Mouse (Mus musculus) MEL (cell line): ENCODE measurements around the gene Farp2. TPM values are rescaled to one million over a fixed set of nuclear protein-coding genes. Genes with fewer than 3 reads are reported as not detected.
A peak's percentile ranks its signal among the peaks of the same experiment; 100 is the strongest.

Source experiments
- DNase-seq: peaks from one replicate; pipeline ENCODE4 v3.0.0; 2011; ENCODE audit warnings: low read depth, low spot score
- H3K27ac ChIP-seq: 2 replicates; pipeline ENCODE4 v1.5.1; 2012; ENCODE audit warnings: low read depth, mild to moderate bottlenecking, control low read depth, low read length, moderate library complexity; ENCODE audit not compliant: control insufficient read depth
- H3K27me3 ChIP-seq, 2 experiments: fragments of 150-350 bp in 1 of 2; sonication (generic) in 1 of 2; 2 replicates each; pipeline ENCODE4 v1.6.1; 2012; ENCODE audit warnings: low read length in 2 of 2, mild to moderate bottlenecking in 2 of 2, improper control_type of control experiment in 1 of 2, moderate library complexity in 1 of 2; ENCODE audit not compliant: insufficient read depth in 2 of 2, control insufficient read depth in 1 of 2
- H3K36me3 ChIP-seq, 2 experiments: 2 replicates each; pipeline ENCODE4 v1.6.1; 2012 to 2014; ENCODE audit warnings: low read length in 2 of 2, improper control_type of control experiment in 1 of 2, inconsistent platforms in 1 of 2, mild to moderate bottlenecking in 1 of 2; ENCODE audit not compliant: insufficient read depth in 2 of 2, control insufficient read depth in 1 of 2
- H3K4me1 ChIP-seq, 2 experiments: fragments of 150-350 bp in 1 of 2; sonication (generic) in 1 of 2; 2 replicates each; pipeline ENCODE4 v1.6.1; 2012; ENCODE audit warnings: low read length in 2 of 2, improper control_type of control experiment in 1 of 2, mild to moderate bottlenecking in 1 of 2; ENCODE audit not compliant: insufficient read depth in 2 of 2, control insufficient read depth in 1 of 2
- H3K4me3 ChIP-seq, 2 experiments: fragments of 150-350 bp in 1 of 2; sonication (generic) in 1 of 2; 2 replicates each; pipeline ENCODE4 v1.5.1; 2012; ENCODE audit warnings: low read depth in 2 of 2, low read length in 2 of 2, mild to moderate bottlenecking in 2 of 2, moderate library complexity in 2 of 2, control low read depth in 1 of 2, improper control_type of control experiment in 1 of 2; ENCODE audit not compliant: control insufficient read depth in 1 of 2, insufficient read depth in 1 of 2
- H3K79me2 ChIP-seq: 2 replicates; pipeline ENCODE4 v1.6.1; 2012; ENCODE audit warnings: mild to moderate bottlenecking, low read length, moderate library complexity; ENCODE audit not compliant: control insufficient read depth, poor library complexity, insufficient read depth
- H3K9ac ChIP-seq: 2 replicates; pipeline ENCODE4 v1.6.1; 2012; ENCODE audit warnings: low read depth, mild to moderate bottlenecking, control low read depth, low read length, moderate library complexity; ENCODE audit not compliant: control insufficient read depth, poor library complexity, severe bottlenecking
- H3K9me3 ChIP-seq: fragments of 150-350 bp; sonication (generic); replicated peaks from 2 replicates; pipeline ENCODE4 v1.6.1; 2012; ENCODE audit warnings: mild to moderate bottlenecking, low read length, improper control_type of control experiment, moderate library complexity; ENCODE audit not compliant: insufficient read depth
- CHD2 ChIP-seq: IDR thresholded peaks from 2 replicates; pipeline ENCODE4 v1.6.1; 2011; ENCODE audit warnings: low read length, improper control_type of control experiment
- CTCF ChIP-seq, 3 experiments: IDR thresholded peaks in 2 of 3; conservative IDR thresholded peaks in 1 of 3; 2 replicates each; pipeline ENCODE4 v1.5.1; 2011 to 2012; ENCODE audit warnings: low read length in 3 of 3, low read depth in 2 of 3, mild to moderate bottlenecking in 2 of 3, improper control_type of control experiment in 1 of 3, inconsistent platforms in 1 of 3, mixed read lengths in 1 of 3, moderate library complexity in 1 of 3; ENCODE audit not compliant: control insufficient read depth in 1 of 3, insufficient read depth in 1 of 3, poor library complexity in 1 of 3, severe bottlenecking in 1 of 3
- E2F4 ChIP-seq: IDR thresholded peaks from 2 replicates; pipeline ENCODE4 v1.6.1; 2011; ENCODE audit warnings: low read depth, low read length, improper control_type of control experiment, borderline replicate concordance
- ELF1 ChIP-seq: IDR thresholded peaks from 2 replicates; pipeline ENCODE4 v1.6.1; 2014; ENCODE audit warnings: low read depth, mild to moderate bottlenecking, inconsistent platforms, low read length, improper control_type of control experiment, moderate library complexity
- ETS1 ChIP-seq: IDR thresholded peaks from 2 replicates; pipeline ENCODE4 v1.6.1; 2012; ENCODE audit warnings: low read depth, mild to moderate bottlenecking, inconsistent platforms, low read length, improper control_type of control experiment, moderate library complexity
- GATA1 ChIP-seq: IDR thresholded peaks from 2 replicates; pipeline ENCODE4 v1.6.1; 2011; ENCODE audit warnings: low read depth, low read length, improper control_type of control experiment
- JUND ChIP-seq: IDR thresholded peaks from 2 replicates; pipeline ENCODE4 v1.6.1; 2011; ENCODE audit warnings: low read depth, mild to moderate bottlenecking, improper control_type of control experiment, low read length
- KAT2A ChIP-seq: conservative IDR thresholded peaks from 2 replicates; pipeline ENCODE4 v1.6.1; 2012; ENCODE audit warnings: low read depth, low read length, improper control_type of control experiment, inconsistent platforms
- MAFK ChIP-seq: IDR thresholded peaks from 2 replicates; pipeline ENCODE4 v1.6.1; 2011; ENCODE audit warnings: low read depth, mild to moderate bottlenecking, low read length, improper control_type of control experiment, borderline replicate concordance
- MEF2A ChIP-seq: IDR thresholded peaks from 2 replicates; pipeline ENCODE4 v1.6.1; 2014; ENCODE audit warnings: low read depth, mild to moderate bottlenecking, inconsistent platforms, low read length, improper control_type of control experiment; ENCODE audit not compliant: poor library complexity, insufficient replicate concordance, severe bottlenecking; ENCODE audit errors: extremely low read depth
- MYC ChIP-seq: IDR thresholded peaks from 2 replicates; pipeline ENCODE4 v1.6.1; 2011; ENCODE audit warnings: low read depth, mild to moderate bottlenecking, low read length, improper control_type of control experiment, moderate library complexity
- RAD21 ChIP-seq: IDR thresholded peaks from 2 replicates; pipeline ENCODE4 v1.6.1; 2011; ENCODE audit warnings: mild to moderate bottlenecking, low read depth, low read length, improper control_type of control experiment
- RCOR1 ChIP-seq: IDR thresholded peaks from 2 replicates; pipeline ENCODE4 v1.6.1; 2012; ENCODE audit warnings: low read depth, mild to moderate bottlenecking, inconsistent platforms, low read length, improper control_type of control experiment
- SIN3A ChIP-seq: IDR thresholded peaks from 2 replicates; pipeline ENCODE4 v1.6.1; 2012; ENCODE audit warnings: low read length, improper control_type of control experiment, inconsistent platforms
- SMC3 ChIP-seq: IDR thresholded peaks from 2 replicates; pipeline ENCODE4 v1.6.1; 2011; ENCODE audit warnings: low read depth, low read length, improper control_type of control experiment
- TBP ChIP-seq: IDR thresholded peaks from 2 replicates; pipeline ENCODE4 v1.8.0; 2011; ENCODE audit warnings: low read depth, low read length, improper control_type of control experiment
- USF1 ChIP-seq: IDR thresholded peaks from 2 replicates; pipeline ENCODE4 v1.6.1; 2014; ENCODE audit warnings: low read depth, mild to moderate bottlenecking, inconsistent platforms, low read length, improper control_type of control experiment, moderate library complexity
- USF2 ChIP-seq, 2 experiments: IDR thresholded peaks; 2 replicates each; pipeline ENCODE4 v1.6.1; 2011 to 2012; ENCODE audit warnings: improper control_type of control experiment in 2 of 2, low read length in 2 of 2, borderline replicate concordance in 1 of 2, inconsistent platforms in 1 of 2, low read depth in 1 of 2, mild to moderate bottlenecking in 1 of 2; ENCODE audit not compliant: insufficient read depth in 1 of 2
- ZKSCAN1 ChIP-seq: IDR thresholded peaks from 2 replicates; pipeline ENCODE4 v1.6.1; 2012; ENCODE audit warnings: low read depth, mild to moderate bottlenecking, inconsistent platforms, low read length, improper control_type of control experiment, moderate library complexity
- ZMIZ1 ChIP-seq: IDR thresholded peaks from 2 replicates; pipeline ENCODE4 v1.6.1; 2012; ENCODE audit warnings: low read depth, mild to moderate bottlenecking, inconsistent platforms, low read length, improper control_type of control experiment, moderate library complexity
- polyA plus RNA-seq, 2 experiments: library from polyadenylated mRNA; stranded (reverse) in 1 of 2; unstranded in 1 of 2; fragments of >175 nt in 1 of 2; fragments of >200 nt in 1 of 2; gene quantifications; 2 replicates each; pipeline versions ENCODE4 v1.2.1 to v1.2.4; 2012; ENCODE audit warnings: low replicate concordance in 2 of 2, low read depth in 1 of 2; ENCODE audit not compliant: insufficient read length in 2 of 2, insufficient read depth in 1 of 2, missing spikeins in 1 of 2
- total RNA-seq: library from RNA; depleted of rRNA; stranded (reverse); fragments of 300-350 nt; gene quantifications from 2 replicates; pipeline ENCODE4 v1.2.3, GENCODE M21; 2012

The Farp2 gene
- total and polyA plus RNA-seq, 3 experiments = 9.7 to 12.0 TPM; not detected in 1

GRCm38 (mm10) chr1:93537227-93537626, 25.3 kb downstream of the Farp2 start:
- Histone ChIP-seq H3K79me2 (no peaks in the 10 kb centered on the region), H3K36me3 (peaks cover 0 to 8% of the 10 kb centered on the region in 2 experiments; a peak in 3 of 4 replicates)
- peak; percentile 20 for DNase-seq
- TF ChIP-seq USF2 (IDR thresholded peaks at IDR 0.05; ENCODE audit: borderline replicate concordance in 1 of 2, insufficient read depth in 1 of 2, low read depth in 1 of 2, low read length in 2 of 2) (no peak), MEF2A (no peak), ZKSCAN1 (no peak), GATA1 (0 out of 2 replicates have a peak, but pooled peaks have one; percentile 31)
- TF ChIP-seq, all 39 proteins: peak for 1
- H3K27me3 ChIP-seq = no peaks in the 10 kb centered on the region
- no peaks in the 10 kb centered on the region for H3K4me1 ChIP-seq
- H3K27ac ChIP-seq = no peak overlapping the region
- no peak overlapping the region for H3K4me3 ChIP-seq
- no peaks in the 10 kb centered on the region for H3K9me3 ChIP-seq
- no peak overlapping the region for H3K9ac ChIP-seq

- Histone ChIP-seq H3K27me3 (no peaks in the 10 kb centered on the region), H3K4me1 (no peaks in the 10 kb centered on the region), H3K9ac (no peak overlapping the region), H3K4me3 (no peak overlapping the region), H3K27ac (no peak overlapping the region), H3K36me3 (peaks cover 0 to 2% of the 10 kb centered on the region in 2 experiments; a peak in 2 of 4 replicates), H3K79me2 (no peaks in the 10 kb centered on the region), H3K9me3 (no peaks in the 10 kb centered on the region)
- DNase-seq = no peak
- 0 out of 2 replicates have a peak, but pooled peaks have one; percentile 10 for TF ChIP-seq SMC3
- TF ChIP-seq CTCF (IDR thresholded peaks at IDR 0.05 in 2 of 3, conservative IDR thresholded peaks at IDR 0.05 in 1 of 3; ENCODE audit: control insufficient read depth in 1 of 3, insufficient read depth in 1 of 3, low read depth in 2 of 3, low read length in 3 of 3, poor library complexity in 1 of 3, severe bottlenecking in 1 of 3) = 0 out of 6 replicates have a peak, but pooled peaks of 1 of the 3 experiments have one; percentile 14
- TF ChIP-seq SIN3A = no peak
- TF ChIP-seq USF1 = no peak
- no peak for TF ChIP-seq KAT2A
- no peak for TF ChIP-seq RCOR1
- no peak for TF ChIP-seq ETS1
- TF ChIP-seq, all 39 proteins: peak for 2
Observed at GRCm38 (mm10) chr1:93543196-93543595, 31.3 kb downstream of the Farp2 start.

DNA sequence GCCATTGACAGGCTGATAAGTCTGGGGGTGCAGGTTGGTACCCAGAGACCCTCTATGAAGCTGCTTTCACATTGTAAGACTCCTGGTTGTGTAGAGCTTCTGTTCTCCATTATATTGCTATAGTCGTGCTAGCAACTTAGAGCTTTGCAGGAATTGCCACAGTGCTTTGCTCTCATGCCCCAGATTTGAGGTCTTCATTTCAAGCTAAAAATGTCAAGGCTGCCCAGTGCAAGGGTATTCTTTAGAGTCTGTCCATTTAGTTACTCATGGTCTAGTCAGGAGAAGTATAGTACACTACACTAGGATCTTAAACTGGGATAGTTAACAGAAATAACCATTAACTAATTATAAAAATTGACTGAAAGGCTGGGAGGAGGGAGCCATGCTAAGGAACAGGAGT, 35.4 kb downstream of the Farp2 start:
- Histone ChIP-seq H3K27me3 (no peaks in the 10 kb centered on the region), H3K4me1 (no peaks in the 10 kb centered on the region), H3K27ac (no peak overlapping the region), H3K4me3 (no peak overlapping the region), H3K36me3 (no peaks in the 10 kb centered on the region), H3K79me2 (no peaks in the 10 kb centered on the region), H3K9me3 (no peaks in the 10 kb centered on the region), H3K9ac (no peak overlapping the region)
- TF ChIP-seq CHD2 = no peak
- no peak for TF ChIP-seq TBP
- TF ChIP-seq JUND = no peak
- no peak for TF ChIP-seq RAD21
- no peak for TF ChIP-seq E2F4
- no peak for TF ChIP-seq USF2 (IDR thresholded peaks at IDR 0.05; ENCODE audit: borderline replicate concordance in 1 of 2, insufficient read depth in 1 of 2, low read depth in 1 of 2, low read length in 2 of 2)
- no peak for TF ChIP-seq MAFK
- TF ChIP-seq MYC = no peak
- TF ChIP-seq ZMIZ1 = no peak
- no peak for TF ChIP-seq ELF1
- DNase-seq = no peak
